Mouse (Mus musculus): ENCODE data around the gene Thbs1. TPM values are rescaled to one million over a fixed set of nuclear protein-coding genes. Genes with fewer than 3 reads are reported as not detected.

The Thbs1 gene
- polyA plus RNA-seq, 1 experiment from 2014 or later, result 38.3 TPM

DNA sequence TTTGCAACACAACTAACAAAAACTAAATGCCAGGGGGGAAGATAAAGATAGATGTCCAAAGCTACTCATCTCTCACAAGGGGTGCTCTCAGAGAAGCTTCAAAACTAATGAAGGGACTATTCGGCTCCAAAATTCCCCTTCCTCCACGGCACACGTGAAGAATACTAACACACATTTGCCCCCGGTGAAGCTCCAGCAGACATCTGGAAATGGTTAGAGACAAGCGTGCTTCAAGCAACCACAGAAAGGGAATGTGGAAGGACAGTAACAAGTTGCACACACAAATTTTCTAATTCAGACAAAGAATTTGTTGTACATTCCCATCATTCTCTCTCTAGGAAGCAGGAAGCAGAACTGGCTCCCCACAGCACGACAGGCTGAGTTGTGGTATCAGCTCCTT lies 47.5 kb downstream of the Thbs1 start:
- H3K36me3 ChIP-seq, result no peaks in the 10 kb centered on the region
- H3K27ac ChIP-seq, result no peak overlapping the region
- H3K9ac ChIP-seq, result no peak overlapping the region
- H3K4me1 ChIP-seq, result peaks cover 19% of the 10 kb centered on the region
- no peak for ATAC-seq (replicated peaks; ENCODE audit: low FRiP score)
- no peak overlapping the region for H3K4me3 ChIP-seq (replicated peaks)
- no peak overlapping the region for H3K4me2 ChIP-seq
- H3K9me3 ChIP-seq (replicated peaks), result no peaks in the 10 kb centered on the region
- H3K27me3 ChIP-seq, result no peaks in the 10 kb centered on the region
- 69% methylated on average over 6 of the region's 6 CpGs for WGBS

DNA sequence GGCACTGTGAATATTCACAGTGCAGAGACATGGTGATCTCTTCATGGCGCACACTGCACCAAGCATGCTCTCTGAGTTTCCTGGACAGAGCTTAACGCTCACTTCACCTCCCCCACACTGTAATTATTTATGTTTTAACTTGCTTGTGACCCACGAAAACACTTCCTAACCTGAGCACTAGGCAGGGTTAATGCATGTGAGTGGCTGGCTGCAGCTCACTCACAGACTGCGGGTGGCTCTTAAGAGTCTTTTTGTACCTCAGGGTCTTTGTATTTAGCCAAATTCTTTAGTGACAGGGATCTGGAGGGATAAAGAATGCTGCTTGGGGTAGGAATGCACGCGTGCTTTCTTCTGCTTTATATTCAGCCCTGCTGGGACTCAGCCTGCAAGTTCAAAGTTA lies 48.9 kb downstream of the Thbs1 start:
- Histone ChIP-seq H3K27ac (peak overlapping the region; percentile 46), H3K4me1 (peaks cover 19% of the 10 kb centered on the region), H3K4me2 (no peak overlapping the region), H3K9me3 (replicated peaks) (no peaks in the 10 kb centered on the region), H3K4me3 (replicated peaks) (no peak overlapping the region), H3K27me3 (no peaks in the 10 kb centered on the region), H3K36me3 (no peaks in the 10 kb centered on the region), H3K9ac (no peak overlapping the region)
- 16% methylated on average over 6 of the region's 6 CpGs for WGBS
- ATAC-seq (replicated peaks; ENCODE audit: low FRiP score), result peak; percentile 66

DNA sequence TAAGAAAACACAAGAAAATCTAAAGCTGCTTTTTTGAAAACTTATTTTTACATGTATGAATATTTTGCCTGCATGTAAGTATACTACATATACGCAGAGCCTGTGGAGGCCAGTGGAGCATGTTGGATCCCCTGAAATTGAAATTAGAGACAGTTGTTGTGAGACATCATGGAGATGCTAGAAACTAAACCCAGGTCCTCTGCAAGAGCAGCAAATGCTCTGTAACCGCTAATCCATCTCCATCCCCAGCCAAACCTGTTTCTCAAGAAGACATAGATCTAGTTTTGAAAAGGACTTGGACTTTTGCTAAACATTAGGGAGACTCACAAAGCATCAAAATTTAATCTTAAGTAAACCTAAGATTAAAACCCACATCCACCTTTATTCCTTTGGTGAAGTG lies 49.3 kb downstream of the Thbs1 start:
- WGBS, result 79% methylated on average over 2 of the region's 2 CpGs
- no peaks in the 10 kb centered on the region for H3K27me3 ChIP-seq
- ATAC-seq (replicated peaks; ENCODE audit: low FRiP score), result no peak

DNA sequence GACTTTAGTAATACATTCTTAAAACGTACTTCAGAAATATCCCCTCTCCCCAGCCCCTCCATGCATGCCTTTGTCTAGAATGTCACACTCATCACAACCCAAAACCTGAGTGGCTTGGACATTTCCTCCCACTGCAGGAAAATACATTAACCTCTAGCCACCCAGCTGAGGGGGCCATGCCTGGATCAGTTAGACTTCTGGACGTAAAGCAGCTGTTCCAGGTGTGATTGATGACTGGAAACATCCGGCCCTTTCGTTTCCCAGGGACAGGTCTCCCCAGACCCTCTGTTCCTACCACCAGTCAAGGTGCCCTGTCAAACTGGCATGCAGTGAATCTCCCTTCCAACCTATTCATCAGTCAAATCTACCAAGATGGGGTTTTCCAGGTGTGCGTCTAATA lies 50.8 kb downstream of the Thbs1 start:
- H3K27ac ChIP-seq, result no peak overlapping the region
- peaks cover 25% of the 10 kb centered on the region for H3K4me1 ChIP-seq
- H3K4me3 ChIP-seq (replicated peaks), result no peak overlapping the region
- H3K4me2 ChIP-seq, result no peak overlapping the region
- H3K36me3 ChIP-seq, result no peaks in the 10 kb centered on the region
- WGBS, result 22% methylated on average over 5 of the region's 5 CpGs
- H3K9ac ChIP-seq, result no peak overlapping the region
- H3K27me3 ChIP-seq, result no peaks in the 10 kb centered on the region
- no peaks in the 10 kb centered on the region for H3K9me3 ChIP-seq (replicated peaks)
- ATAC-seq (replicated peaks; ENCODE audit: low FRiP score), result no peak

More for the DNA sequence above, 49.3 kb downstream of the Thbs1 start:
- H3K9ac ChIP-seq, result no peak overlapping the region
- H3K9me3 ChIP-seq (replicated peaks), result no peaks in the 10 kb centered on the region
- H3K4me2 ChIP-seq, result no peak overlapping the region
- no peak overlapping the region for H3K4me3 ChIP-seq (replicated peaks)
- no peaks in the 10 kb centered on the region for H3K36me3 ChIP-seq
- peaks cover 23% of the 10 kb centered on the region for H3K4me1 ChIP-seq
- H3K27ac ChIP-seq, result peak overlapping the region; percentile 46

DNA sequence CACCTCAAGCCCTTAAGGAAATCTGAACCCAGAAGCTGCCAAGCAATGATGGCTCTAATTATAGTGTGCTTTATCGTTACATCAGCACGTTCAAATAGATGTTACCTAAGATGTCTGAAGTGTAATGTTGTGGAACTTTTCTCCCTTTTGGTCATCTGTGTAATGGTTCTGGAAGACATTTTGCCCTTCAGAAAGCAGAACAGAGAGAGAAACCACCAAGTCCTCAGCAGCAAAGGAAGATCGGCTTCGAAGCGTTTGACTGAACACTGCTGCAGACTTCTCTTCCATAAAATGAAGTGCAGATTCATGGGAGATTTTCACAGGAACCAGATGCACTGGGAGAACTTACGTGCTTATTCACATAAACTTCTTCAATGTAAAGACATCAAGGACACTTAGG lies 52.5 kb downstream of the Thbs1 start:
- no peaks in the 10 kb centered on the region for H3K27me3 ChIP-seq
- no peaks in the 10 kb centered on the region for H3K9me3 ChIP-seq (replicated peaks)
- H3K4me3 ChIP-seq (replicated peaks), result no peak overlapping the region
- no peak overlapping the region for H3K4me2 ChIP-seq
- H3K9ac ChIP-seq, result no peak overlapping the region
- H3K27ac ChIP-seq, result no peak overlapping the region
- ATAC-seq (replicated peaks; ENCODE audit: low FRiP score), result no peak
- no peaks in the 10 kb centered on the region for H3K36me3 ChIP-seq
- 50% methylated on average over 6 of the region's 6 CpGs for WGBS
- peaks cover 25% of the 10 kb centered on the region for H3K4me1 ChIP-seq

DNA sequence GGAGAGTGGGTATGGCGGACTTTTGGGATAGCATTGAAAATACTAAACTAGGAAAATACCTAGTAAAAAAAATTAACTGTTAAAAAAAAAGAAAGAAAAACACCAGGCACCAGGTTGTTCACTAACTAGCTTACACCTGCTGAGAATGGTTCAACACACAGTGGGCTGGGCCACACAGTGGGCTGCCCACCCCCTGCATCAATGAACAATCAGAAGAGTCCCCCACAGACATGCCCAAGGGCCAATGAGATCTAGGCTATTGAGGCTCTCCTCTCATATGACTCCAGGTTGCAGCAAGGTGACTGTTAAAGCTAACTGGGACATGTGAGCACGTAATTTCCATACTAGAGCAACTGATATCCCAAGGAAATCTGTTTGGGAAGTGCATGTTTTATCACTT lies 54.0 kb downstream of the Thbs1 start:
- WGBS, result 89% methylated on average over 2 of the region's 2 CpGs

DNA sequence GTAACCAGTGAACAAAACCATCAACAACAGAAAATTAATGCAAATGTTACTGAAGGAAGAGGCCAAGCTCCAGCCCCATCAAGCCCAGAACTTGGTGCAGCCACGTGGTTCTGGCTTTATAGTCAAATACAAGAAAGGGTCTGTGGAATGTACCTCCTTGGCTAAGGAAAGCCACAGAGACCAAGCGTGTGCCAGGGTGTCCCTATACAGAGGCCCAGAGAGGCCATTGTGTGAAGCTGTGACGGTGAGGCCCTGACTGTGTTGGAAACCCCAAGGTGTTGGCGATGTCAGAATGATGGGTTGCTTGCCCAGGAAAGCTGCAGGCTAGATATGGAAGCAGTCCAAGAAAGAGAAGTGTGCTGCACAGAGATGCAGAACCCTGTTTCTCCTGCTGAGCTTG lies 56.1 kb downstream of the Thbs1 start:
- Histone ChIP-seq H3K9me3 (replicated peaks) (no peaks in the 10 kb centered on the region), H3K27me3 (no peaks in the 10 kb centered on the region), H3K4me3 (replicated peaks) (no peak overlapping the region), H3K9ac (no peak overlapping the region), H3K4me2 (no peak overlapping the region), H3K4me1 (0 out of 2 replicates have a peak, but pooled peaks cover 6% of the 10 kb centered on the region), H3K36me3 (no peaks in the 10 kb centered on the region), H3K27ac (no peak overlapping the region)
- WGBS, result 86% methylated on average over 4 of the region's 4 CpGs
- ATAC-seq (replicated peaks; ENCODE audit: low FRiP score), result no peak

More for the DNA sequence above, 54.0 kb downstream of the Thbs1 start:
- Histone ChIP-seq H3K4me1 (peaks cover 18% of the 10 kb centered on the region), H3K9ac (no peak overlapping the region), H3K36me3 (no peaks in the 10 kb centered on the region), H3K4me3 (replicated peaks) (no peak overlapping the region), H3K4me2 (no peak overlapping the region), H3K27ac (no peak overlapping the region), H3K27me3 (no peaks in the 10 kb centered on the region), H3K9me3 (replicated peaks) (no peaks in the 10 kb centered on the region)
- 0 out of 2 replicates have a peak, but pooled peaks have one; percentile 60 for ATAC-seq (replicated peaks; ENCODE audit: low FRiP score)

DNA sequence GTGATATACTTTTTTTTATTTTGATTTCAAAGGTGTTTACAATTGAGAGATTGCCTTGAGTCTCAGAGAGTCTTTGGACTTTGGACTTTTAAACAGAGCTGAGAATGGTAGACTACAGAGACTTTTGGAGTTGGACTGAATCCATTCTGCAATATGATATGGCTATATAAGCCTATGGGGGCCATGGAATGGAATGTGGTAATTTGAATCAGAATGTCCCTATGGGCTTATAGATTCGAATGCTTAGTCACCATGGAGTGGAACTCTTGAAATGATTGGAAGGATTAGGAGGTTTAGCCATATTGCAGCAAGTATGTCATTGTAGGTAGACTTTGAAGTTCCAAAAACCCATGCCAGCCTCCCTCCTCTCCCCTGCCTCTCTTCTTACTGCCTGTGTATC lies 56.5 kb downstream of the Thbs1 start:
- Histone ChIP-seq H3K36me3 (no peaks in the 10 kb centered on the region), H3K4me1 (0 out of 2 replicates have a peak, but pooled peaks cover 6% of the 10 kb centered on the region), H3K4me2 (no peak overlapping the region), H3K9me3 (replicated peaks) (no peaks in the 10 kb centered on the region), H3K27me3 (no peaks in the 10 kb centered on the region), H3K27ac (no peak overlapping the region), H3K4me3 (replicated peaks) (no peak overlapping the region), H3K9ac (no peak overlapping the region)
- WGBS, result 79% methylated on average over 1 of the region's 1 CpGs
- ATAC-seq (replicated peaks; ENCODE audit: low FRiP score), result no peak

DNA sequence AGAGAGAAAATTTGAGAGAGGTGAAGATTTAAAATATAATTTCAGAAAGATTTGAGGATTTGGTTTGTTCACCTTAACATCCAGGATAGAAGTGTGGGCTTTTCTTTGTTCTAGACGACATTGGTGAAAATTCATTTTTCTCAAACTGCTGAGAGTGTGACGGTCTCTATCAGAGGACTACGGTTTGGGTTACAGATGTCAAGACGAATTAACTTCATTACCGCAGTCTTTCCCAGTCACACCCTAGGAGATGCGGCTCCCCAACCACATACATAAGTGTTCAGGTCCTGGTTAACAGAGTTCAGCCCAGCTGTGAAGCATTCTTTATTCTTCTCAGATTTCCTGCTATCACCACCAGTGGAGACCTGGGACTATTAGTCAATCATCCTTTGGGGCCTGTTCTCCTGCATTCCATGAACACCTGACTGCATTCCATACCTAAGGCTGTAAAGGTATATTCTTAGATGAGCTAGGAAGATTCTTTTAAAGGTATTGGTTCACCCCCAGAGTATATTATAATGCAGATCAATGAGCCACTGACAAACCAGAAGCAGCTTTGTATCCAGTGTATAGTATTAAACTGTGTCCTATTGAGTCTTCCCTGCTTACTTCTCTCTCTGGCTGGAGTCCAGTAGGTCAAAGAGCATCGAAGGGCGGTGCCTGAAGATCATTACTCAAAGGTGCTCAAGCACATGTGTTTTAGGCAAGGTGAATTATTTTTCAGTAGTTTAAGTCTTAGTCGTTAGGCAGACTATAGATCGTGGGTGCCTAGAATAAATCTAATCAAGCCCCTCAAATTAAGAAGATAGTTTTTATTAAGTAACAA lies 63.1 kb downstream of the Thbs1 start:
- 79% methylated on average over 10 of the region's 10 CpGs for WGBS
- ATAC-seq (replicated peaks; ENCODE audit: low FRiP score), result no peak

More for the DNA sequence above, 63.1 kb downstream of the Thbs1 start:
- Histone ChIP-seq H3K36me3 (no peaks in the 10 kb centered on the region), H3K4me2 (no peak overlapping the region), H3K9ac (no peak overlapping the region), H3K27ac (no peak overlapping the region), H3K4me1 (no peaks in the 10 kb centered on the region), H3K4me3 (replicated peaks) (no peak overlapping the region), H3K27me3 (no peaks in the 10 kb centered on the region), H3K9me3 (replicated peaks) (no peaks in the 10 kb centered on the region)

Other genes starting within 250 kb of the Thbs1 start
- gene Fsip1, start 145.1 kb downstream of the Thbs1 start, polyA plus RNA-seq (2015; fragmentation: Nextera tagmentation; extraction: Ambion mirVana), result 0.93 and 1.2 TPM in 2 replicates